Mouse (Mus musculus) ES-Bruce4 (cell line): ENCODE measurements around the gene Psmd11.

ENCODE experiments used
- CTCF ChIP-seq: IDR thresholded peaks from one replicate; pipeline ENCODE4 v1.8.1; 2011; ENCODE audit warnings: low read depth, low read length
- POLR2A ChIP-seq: IDR thresholded peaks from one replicate; pipeline ENCODE4 v1.8.1; 2011; ENCODE audit warnings: low read length; ENCODE audit not compliant: insufficient read depth

DNA sequence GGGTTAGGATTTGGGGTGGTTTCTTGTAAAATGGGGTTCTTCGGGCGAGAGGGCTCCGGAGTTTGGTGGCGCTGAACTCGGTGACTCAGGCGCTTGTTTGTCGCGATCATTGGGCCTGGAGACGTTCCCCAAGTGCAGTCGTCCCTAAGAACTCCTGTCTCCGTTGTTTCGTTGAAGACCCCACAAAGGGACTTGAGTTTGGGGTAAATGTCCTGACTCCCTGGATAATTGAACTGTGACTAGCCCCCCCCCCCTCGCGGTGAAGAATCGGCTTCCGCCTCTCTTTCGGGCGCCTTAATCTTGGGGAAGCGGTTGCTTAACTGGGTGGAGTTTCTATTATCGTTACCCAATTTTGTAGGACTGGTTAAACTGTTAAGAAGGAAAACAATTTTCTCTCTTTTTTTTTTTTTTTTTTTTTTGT, 44.8 kb upstream of the Psmd11 start:
- TF ChIP-seq CTCF (no peak), POLR2A (no peak)
